Mouse (Mus musculus) ES-Bruce4 (cell line): Measurements from ENCODE around the gene Gemin7. TPM values are rescaled to one million over a fixed set of nuclear protein-coding genes. Genes with fewer than 3 reads are reported as not detected.

Experiments used
- H3K27ac ChIP-seq: 2 replicates; pipeline ENCODE4 v1.5.1; 2012; ENCODE audit warnings: low read length, inconsistent platforms; ENCODE audit not compliant: insufficient read depth
- H3K27me3 ChIP-seq: 2 replicates; pipeline ENCODE4 v1.6.1; 2012; ENCODE audit warnings: mild to moderate bottlenecking, low read length, inconsistent platforms; ENCODE audit not compliant: control insufficient read depth, poor library complexity, insufficient read depth, severe bottlenecking
- H3K36me3 ChIP-seq: 2 replicates; pipeline ENCODE4 v1.6.1; 2012; ENCODE audit warnings: inconsistent platforms, mild to moderate bottlenecking, low read length, moderate library complexity; ENCODE audit not compliant: control insufficient read depth, poor library complexity, insufficient read depth, severe bottlenecking
- H3K4me1 ChIP-seq: one replicate; pipeline ENCODE4 v1.8.1; 2011; ENCODE audit warnings: low read length; ENCODE audit not compliant: control insufficient read depth, insufficient read depth
- H3K4me3 ChIP-seq: 2 replicates; pipeline ENCODE4 v1.5.1; 2011; ENCODE audit warnings: low read depth, mild to moderate bottlenecking, low read length
- H3K9ac ChIP-seq: 2 replicates; pipeline ENCODE4 v1.6.1; 2012; ENCODE audit warnings: low read depth, mild to moderate bottlenecking, inconsistent platforms; ENCODE audit not compliant: poor library complexity, severe bottlenecking
- H3K9me3 ChIP-seq: replicated peaks from 2 replicates; pipeline ENCODE4 v1.6.1; 2012; ENCODE audit warnings: mild to moderate bottlenecking, low read length, inconsistent platforms; ENCODE audit not compliant: control insufficient read depth, poor library complexity, insufficient read depth, severe bottlenecking
- CTCF ChIP-seq: IDR thresholded peaks from one replicate; pipeline ENCODE4 v1.8.1; 2011; ENCODE audit warnings: low read depth, low read length
- EP300 ChIP-seq: IDR thresholded peaks from 2 replicates; pipeline ENCODE4 v1.6.1; 2011; ENCODE audit warnings: low read depth, low read length; ENCODE audit not compliant: insufficient read depth
- POLR2A ChIP-seq: IDR thresholded peaks from one replicate; pipeline ENCODE4 v1.8.1; 2011; ENCODE audit warnings: low read length; ENCODE audit not compliant: insufficient read depth
- polyA plus RNA-seq: library from polyadenylated mRNA; stranded (reverse); fragments of >200 nt; gene quantifications from 2 replicates; pipeline ENCODE4 v1.2.4, GENCODE M21; 2011; ENCODE audit warnings: low read depth; ENCODE audit not compliant: missing spikeins, insufficient read depth, insufficient read length

Gemin7 gene
- polyA plus RNA-seq, 1 experiment: 30.5 TPM

GRCm38 (mm10) chr7:19557982-19558900, 19.2 kb downstream of the Gemin7 start:
- TF ChIP-seq CTCF (no peak), EP300 (no peak), POLR2A (no peak)
- H3K27ac ChIP-seq: no peak overlapping the region
- H3K4me1 ChIP-seq: peaks cover 4% of the 10 kb centered on the region
- no peak overlapping the region for H3K9ac ChIP-seq
- H3K9me3 ChIP-seq: no peaks in the 10 kb centered on the region
- no peaks in the 10 kb centered on the region for H3K27me3 ChIP-seq
- 0 out of 2 replicates have a peak, but pooled peaks cover 4% of the 10 kb centered on the region for H3K36me3 ChIP-seq
- no peak overlapping the region for H3K4me3 ChIP-seq

- Histone ChIP-seq H3K4me1 (peaks cover 4% of the 10 kb centered on the region), H3K9ac (no peak overlapping the region), H3K27ac (no peak overlapping the region), H3K4me3 (no peak overlapping the region), H3K9me3 (no peaks in the 10 kb centered on the region), H3K27me3 (no peaks in the 10 kb centered on the region), H3K36me3 (0 out of 2 replicates have a peak, but pooled peaks cover 4% of the 10 kb centered on the region)
- no peak for TF ChIP-seq CTCF
- TF ChIP-seq POLR2A: no peak
- no peak for TF ChIP-seq EP300
These were observed 20.3 kb downstream of the Gemin7 start for GRCm38 (mm10) chr7:19557086-19557485.

GRCm38 (mm10) chr7:19554168-19554567, 23.2 kb downstream of the Gemin7 start:
- no peak for TF ChIP-seq CTCF
- Histone ChIP-seq H3K9ac (no peak overlapping the region), H3K4me3 (no peak overlapping the region), H3K9me3 (no peaks in the 10 kb centered on the region), H3K36me3 (0 out of 2 replicates have a peak, but pooled peaks cover 5% of the 10 kb centered on the region), H3K27ac (no peak overlapping the region), H3K4me1 (no peaks in the 10 kb centered on the region), H3K27me3 (no peaks in the 10 kb centered on the region)

- no peak for TF ChIP-seq CTCF
- no peak for TF ChIP-seq EP300
- TF ChIP-seq POLR2A: no peak
- Histone ChIP-seq H3K36me3 (0 out of 2 replicates have a peak, but pooled peaks cover 5% of the 10 kb centered on the region), H3K9me3 (no peaks in the 10 kb centered on the region), H3K27ac (no peak overlapping the region), H3K4me1 (no peaks in the 10 kb centered on the region), H3K27me3 (no peaks in the 10 kb centered on the region), H3K9ac (no peak overlapping the region), H3K4me3 (no peak overlapping the region)
These were observed 25.0 kb downstream of the Gemin7 start for GRCm38 (mm10) chr7:19552443-19552842.

- no peaks in the 10 kb centered on the region for H3K9me3 ChIP-seq
- H3K4me3 ChIP-seq: no peak overlapping the region
- no peaks in the 10 kb centered on the region for H3K27me3 ChIP-seq
- no peak overlapping the region for H3K27ac ChIP-seq
- H3K9ac ChIP-seq: no peak overlapping the region
- 0 out of 2 replicates have a peak, but pooled peaks cover 5% of the 10 kb centered on the region for H3K36me3 ChIP-seq
- TF ChIP-seq EP300 (no peak), CTCF (no peak), POLR2A (no peak)
- H3K4me1 ChIP-seq: no peaks in the 10 kb centered on the region
These were observed 25.8 kb downstream of the Gemin7 start for GRCm38 (mm10) chr7:19551634-19552033.

- Histone ChIP-seq H3K4me3 (no peak overlapping the region), H3K4me1 (no peaks in the 10 kb centered on the region), H3K27me3 (no peaks in the 10 kb centered on the region), H3K9ac (no peak overlapping the region), H3K36me3 (0 out of 2 replicates have a peak, but pooled peaks cover 2% of the 10 kb centered on the region), H3K27ac (no peak overlapping the region), H3K9me3 (no peaks in the 10 kb centered on the region)
- TF ChIP-seq EP300 (no peak), POLR2A (no peak), CTCF (no peak)
These were observed 28.0 kb downstream of the Gemin7 start for GRCm38 (mm10) chr7:19549394-19549793.
